Mouse (Mus musculus) megakaryocyte, embryonic 14.5 days (primary cell): Measurements from ENCODE around the gene Zfp931. TPM values are rescaled to one million over a fixed set of nuclear protein-coding genes. Genes with fewer than 3 reads are reported as not detected.
A peak's percentile ranks its signal among the peaks of the same experiment; 100 is the strongest.
"Not testable (repeated sequence)": the region's sequence is repeated elsewhere in the genome, so short reads cannot be mapped to it uniquely, and the experiment has no call there.

ENCODE experiments used
- H3K27me3 ChIP-seq: replicated peaks from 2 replicates; pipeline ENCODE3; 2012; ENCODE audit warnings: inconsistent platforms
- H3K36me3 ChIP-seq: replicated peaks from 2 replicates; pipeline ENCODE3; 2012; ENCODE audit warnings: low read length, inconsistent platforms, mixed read lengths
- H3K4me1 ChIP-seq: 2 replicates; pipeline ENCODE4 v1.6.1; 2012; ENCODE audit warnings: inconsistent platforms
- H3K4me3 ChIP-seq: replicated peaks from 2 replicates; pipeline ENCODE3; 2012; ENCODE audit warnings: moderate library complexity, mild to moderate bottlenecking, inconsistent platforms
- H3K9me3 ChIP-seq: 2 replicates; pipeline ENCODE4 v1.6.1; 2012; ENCODE audit warnings: inconsistent platforms
- FLI1 ChIP-seq: IDR thresholded peaks from 2 replicates; pipeline ENCODE4 v1.6.1; 2012; ENCODE audit warnings: low read length, inconsistent platforms, mixed read lengths
- GATA1 ChIP-seq: IDR thresholded peaks from 3 replicates; pipeline ENCODE4 v1.6.1; 2012; ENCODE audit warnings: mixed read lengths, low read length, inconsistent platforms, borderline replicate concordance
- polyA plus RNA-seq: library from polyadenylated mRNA; stranded (reverse); fragments of >175 nt; gene quantifications from 2 replicates; pipeline ENCODE4 v1.2.3, GENCODE M21; 2012; ENCODE audit warnings: low replicate concordance; ENCODE audit not compliant: insufficient read depth

Gene Zfp931
- polyA plus RNA-seq = not detected in 2 replicates

GRCm38 (mm10) chr2:178078166-178078717 is at the start of gene Zfp931:
Gene Zfp931 (minus strand): TSS chr2:178078476.
- H3K9me3 ChIP-seq, H3K4me1 ChIP-seq, H3K27me3 ChIP-seq, H3K36me3 ChIP-seq: not testable (repeated sequence)
- peak within 1 kb of the TSS; percentile 86 for H3K4me3 ChIP-seq

DNA sequence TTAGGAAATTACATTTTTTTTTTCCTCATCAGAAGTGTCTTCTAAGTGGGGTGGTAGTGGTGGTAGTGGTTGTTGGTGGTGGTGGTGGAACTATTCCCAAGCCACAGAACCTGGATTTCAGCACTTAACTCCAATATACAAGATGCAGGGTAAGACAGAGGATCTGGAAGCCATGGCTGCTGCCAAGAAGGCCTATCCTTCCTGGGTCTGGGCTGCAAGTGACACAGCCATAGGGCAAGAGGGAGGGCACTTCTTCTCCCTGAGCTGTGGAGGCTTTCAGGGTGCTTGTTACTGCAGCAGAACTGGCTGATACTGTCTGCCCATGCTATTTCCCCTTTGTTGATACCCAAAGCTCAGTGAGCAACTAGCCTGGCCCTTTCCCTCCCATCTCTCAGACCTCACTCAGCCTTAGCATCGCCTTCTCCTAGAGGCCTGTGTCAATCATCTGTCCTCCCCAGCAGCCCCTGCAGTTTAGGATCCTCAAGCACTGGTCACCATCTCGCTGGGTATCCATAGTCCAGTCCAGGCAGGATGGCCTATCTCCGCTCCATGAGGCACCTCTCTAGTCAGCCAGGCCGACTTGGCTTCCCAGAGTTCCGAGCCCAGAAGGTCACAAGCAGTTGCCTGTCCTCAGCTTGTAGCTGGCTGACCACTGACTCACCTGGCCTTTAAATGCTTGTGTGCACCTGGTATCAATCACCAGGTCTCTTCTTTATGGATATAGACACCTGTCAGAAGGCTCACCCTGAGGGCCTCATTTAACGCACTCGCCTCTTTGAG is 48.0 kb upstream of the Zfp931 start:
- TF ChIP-seq GATA1 = no peak
- no peak for TF ChIP-seq FLI1
- Histone ChIP-seq H3K4me3 (no peak overlapping the region), H3K4me1 (0 out of 2 replicates have a peak, but pooled peaks cover 3% of the 10 kb centered on the region), H3K9me3 (no peaks in the 10 kb centered on the region), H3K36me3 (no peaks in the 10 kb centered on the region), H3K27me3 (peaks cover 46% of the 10 kb centered on the region)

DNA sequence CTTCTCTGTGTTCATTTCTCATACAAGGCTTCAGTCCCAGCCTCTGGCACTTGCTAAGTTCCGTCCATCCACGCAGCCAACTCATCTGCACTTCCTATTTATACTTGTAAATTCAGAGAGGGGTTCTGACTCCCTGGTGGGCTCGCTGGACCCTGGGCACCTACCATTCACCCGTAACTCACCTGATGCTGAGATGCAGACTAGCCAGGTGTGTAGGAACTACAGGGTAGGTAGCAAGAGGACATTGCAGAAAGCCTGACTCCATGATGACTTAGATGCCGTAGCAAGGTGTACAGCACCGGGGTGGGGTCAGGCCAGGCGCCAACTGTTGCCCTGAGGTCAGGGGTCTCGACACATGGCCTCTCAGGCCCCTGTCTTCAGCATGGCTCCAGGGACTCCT is 47.2 kb upstream of the Zfp931 start:
- Histone ChIP-seq H3K4me1 (peaks cover 4% of the 10 kb centered on the region; the same call in 1 of the 2 replicates), H3K4me3 (no peak overlapping the region), H3K36me3 (no peaks in the 10 kb centered on the region), H3K9me3 (no peaks in the 10 kb centered on the region), H3K27me3 (peaks cover 52% of the 10 kb centered on the region)
- TF ChIP-seq FLI1 (no peak), GATA1 (no peak)

DNA sequence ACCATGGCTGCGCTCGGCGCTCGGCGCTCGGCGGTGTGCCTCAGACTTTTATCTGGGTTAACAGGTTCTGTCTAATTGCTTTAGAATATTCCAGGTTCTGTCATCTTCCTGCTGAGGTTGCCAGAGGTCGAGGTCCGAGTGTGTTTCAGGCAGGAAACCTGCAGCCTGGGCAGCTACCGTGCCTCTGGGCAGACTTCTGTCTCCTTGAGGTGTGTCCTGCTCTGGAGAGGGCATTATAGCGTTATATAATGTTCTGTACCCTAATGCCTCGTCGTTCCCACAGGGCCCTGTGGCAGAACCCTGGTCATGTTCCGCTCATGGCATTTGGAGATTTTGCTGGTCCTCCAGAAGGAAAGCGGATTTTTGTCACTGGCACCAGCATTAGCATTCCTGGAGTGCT is 45.2 kb upstream of the Zfp931 start:
- Histone ChIP-seq H3K9me3 (no peaks in the 10 kb centered on the region), H3K4me3 (no peak overlapping the region), H3K4me1 (peaks cover 22% of the 10 kb centered on the region), H3K36me3 (no peaks in the 10 kb centered on the region), H3K27me3 (peaks cover 64% of the 10 kb centered on the region)
- TF ChIP-seq FLI1 = no peak
- TF ChIP-seq GATA1 = no peak

- Histone ChIP-seq H3K4me3 (no peak overlapping the region), H3K36me3 (no peaks in the 10 kb centered on the region), H3K27me3 (peaks cover 75% of the 10 kb centered on the region), H3K9me3 (peaks cover 2% of the 10 kb centered on the region), H3K4me1 (peaks cover 30% of the 10 kb centered on the region)
- TF ChIP-seq GATA1 (no peak), FLI1 (no peak)
Observed at GRCm38 (mm10) chr2:178121946-178122665, 43.8 kb upstream of the Zfp931 start.

GRCm38 (mm10) chr2:178121375-178121688 is 43.1 kb upstream of the Zfp931 start:
- no peak overlapping the region for H3K4me3 ChIP-seq
- no peaks in the 10 kb centered on the region for H3K36me3 ChIP-seq
- TF ChIP-seq GATA1 (no peak), FLI1 (no peak)
- peaks cover 30% of the 10 kb centered on the region for H3K4me1 ChIP-seq
- peaks cover 80% of the 10 kb centered on the region for H3K27me3 ChIP-seq
- H3K9me3 ChIP-seq = peaks cover 9% of the 10 kb centered on the region

DNA sequence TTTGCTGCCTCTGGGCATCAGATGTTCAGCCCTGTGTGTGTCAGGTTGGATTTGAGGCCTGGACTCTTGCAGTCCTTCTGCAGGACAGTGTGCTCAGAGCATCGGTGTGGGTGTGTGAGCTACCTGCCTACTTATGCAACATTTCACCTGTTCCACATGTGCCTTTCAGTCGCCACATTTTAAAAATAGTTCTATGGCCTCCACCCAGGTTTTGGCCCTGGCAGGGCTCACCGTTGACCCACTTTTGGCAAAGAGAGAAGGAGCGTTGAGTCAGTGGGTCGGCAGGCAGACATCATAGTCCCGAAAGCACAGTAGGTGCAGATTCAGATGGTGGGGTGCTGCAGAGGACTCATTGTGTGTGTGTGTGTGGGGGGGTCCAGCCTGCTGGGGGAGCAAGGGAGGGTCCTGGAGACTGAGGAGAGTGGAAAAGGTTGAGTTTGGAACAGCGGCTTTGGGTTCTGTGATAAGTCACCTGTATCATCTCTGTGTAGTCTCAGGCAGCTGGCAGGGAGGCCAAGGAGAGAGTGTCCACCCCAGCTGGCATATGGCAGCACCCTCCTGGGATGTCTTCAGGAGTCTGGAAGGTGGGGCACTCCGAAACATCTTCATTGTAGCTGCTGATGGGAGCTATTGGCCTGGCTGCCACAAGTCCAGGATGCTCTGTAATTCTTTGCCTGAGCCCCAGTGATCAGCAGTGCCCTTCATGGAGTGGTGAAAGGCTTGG is 42.5 kb upstream of the Zfp931 start:
- Histone ChIP-seq H3K9me3 (peaks cover 10% of the 10 kb centered on the region), H3K4me1 (peaks cover 30% of the 10 kb centered on the region)

DNA sequence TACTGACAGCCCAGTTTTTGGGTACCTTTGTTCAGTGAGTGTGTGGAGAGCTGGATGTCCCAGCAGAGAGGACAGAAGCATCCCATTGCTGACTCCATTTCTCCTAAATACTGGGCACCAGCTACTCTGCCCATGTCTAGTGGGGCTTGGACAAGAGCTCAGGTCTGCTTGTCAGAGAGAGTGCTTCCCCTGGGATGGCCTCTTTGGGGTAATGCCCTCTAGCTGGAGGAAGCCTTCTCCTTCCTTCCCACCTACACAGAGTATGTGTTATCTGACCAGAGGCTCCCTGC is 42.0 kb upstream of the Zfp931 start:
- H3K4me3 ChIP-seq = no peak overlapping the region
- TF ChIP-seq GATA1 (no peak), FLI1 (no peak)
- H3K9me3 ChIP-seq = peaks cover 11% of the 10 kb centered on the region
- H3K36me3 ChIP-seq = no peaks in the 10 kb centered on the region
- H3K4me1 ChIP-seq = peaks cover 30% of the 10 kb centered on the region
- H3K27me3 ChIP-seq = peaks cover 80% of the 10 kb centered on the region

More for the DNA sequence above, 42.5 kb upstream of the Zfp931 start:
- no peaks in the 10 kb centered on the region for H3K36me3 ChIP-seq
- no peak for TF ChIP-seq FLI1
- no peak for TF ChIP-seq GATA1
- H3K4me3 ChIP-seq = no peak overlapping the region
- peaks cover 79% of the 10 kb centered on the region for H3K27me3 ChIP-seq

GRCm38 (mm10) chr2:178119561-178120355 is 41.5 kb upstream of the Zfp931 start:
- Histone ChIP-seq H3K4me3 (peak overlapping the region; percentile 83), H3K9me3 (peaks cover 14% of the 10 kb centered on the region), H3K27me3 (peaks cover 81% of the 10 kb centered on the region), H3K4me1 (peaks cover 30% of the 10 kb centered on the region), H3K36me3 (no peaks in the 10 kb centered on the region)
- TF ChIP-seq FLI1 (no peak), GATA1 (no peak)
